Mouse (Mus musculus) telencephalon, adult 2 months (tissue): ENCODE data around the gene Stk10.

Experiments
- DNase-seq: peaks from one replicate; pipeline ENCODE4 v3.0.0-alpha.2; 2011; ENCODE audit warnings: low read depth, low spot score

The Stk10 gene

GRCm38 (mm10) chr11:32550102-32550501, 17.0 kb downstream of the Stk10 start:
- no peak for DNase-seq

- DNase-seq = no peak
Observed at GRCm38 (mm10) chr11:32551056-32551455, 18.0 kb downstream of the Stk10 start.

GRCm38 (mm10) chr11:32551579-32552297, 18.6 kb downstream of the Stk10 start:
- no peak for DNase-seq

GRCm38 (mm10) chr11:32552401-32553090, 19.4 kb downstream of the Stk10 start:
- no peak for DNase-seq

GRCm38 (mm10) chr11:32553311-32554140, 20.4 kb downstream of the Stk10 start:
- DNase-seq = no peak

- DNase-seq = no peak
Observed at GRCm38 (mm10) chr11:32554141-32555091, 21.3 kb downstream of the Stk10 start.

GRCm38 (mm10) chr11:32555103-32555689, 22.1 kb downstream of the Stk10 start:
- DNase-seq = no peak

- no peak for DNase-seq
Observed at GRCm38 (mm10) chr11:32556333-32556990, 23.4 kb downstream of the Stk10 start.

- DNase-seq = no peak
Observed at GRCm38 (mm10) chr11:32558026-32558425, 24.9 kb downstream of the Stk10 start.

GRCm38 (mm10) chr11:32558677-32559076, 25.6 kb downstream of the Stk10 start:
- DNase-seq = no peak

GRCm38 (mm10) chr11:32560015-32560770, 27.1 kb downstream of the Stk10 start:
- no peak for DNase-seq

- DNase-seq = no peak
Observed at GRCm38 (mm10) chr11:32561465-32562355, 28.6 kb downstream of the Stk10 start.

GRCm38 (mm10) chr11:32562706-32563105, 29.6 kb downstream of the Stk10 start:
- no peak for DNase-seq

GRCm38 (mm10) chr11:32563660-32564059, 30.6 kb downstream of the Stk10 start:
- DNase-seq = no peak

GRCm38 (mm10) chr11:32564629-32565028, 31.5 kb downstream of the Stk10 start:
- DNase-seq = no peak

GRCm38 (mm10) chr11:32565088-32565487, 32.0 kb downstream of the Stk10 start:
- DNase-seq = no peak

- DNase-seq = no peak
Observed at GRCm38 (mm10) chr11:32566184-32566583, 33.1 kb downstream of the Stk10 start.
